Mouse (Mus musculus): ENCODE measurements around the gene Ephx1. TPM values are rescaled to one million over a fixed set of nuclear protein-coding genes. Genes with fewer than 3 reads are reported as not detected.

The Ephx1 gene
- polyA plus RNA-seq, 1 experiment = 37.7 TPM

DNA sequence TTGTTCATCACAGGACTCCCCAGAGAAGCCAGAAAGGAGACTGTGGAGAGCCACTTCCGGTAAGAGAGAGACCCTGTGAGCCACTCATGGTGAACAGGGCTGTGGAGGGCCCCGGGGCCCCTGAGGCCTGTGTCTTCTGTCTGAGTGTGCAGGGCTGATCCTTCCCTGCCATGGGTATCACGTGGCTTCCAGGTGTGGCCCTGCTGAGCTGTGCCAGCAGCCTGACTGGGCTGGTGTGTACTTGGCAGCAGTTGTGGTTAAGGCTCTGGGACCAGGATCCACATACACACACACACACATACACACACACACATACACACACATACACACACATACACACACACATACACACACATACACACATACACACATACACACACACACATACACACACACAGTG lies 62.7 kb downstream of the Ephx1 start:
- H3K27ac ChIP-seq (ENCODE audit: insufficient read depth, low read length) = no peak overlapping the region
- H3K4me3 ChIP-seq (ENCODE audit: insufficient read depth, low read length) = no peak overlapping the region
- no peaks in the 10 kb centered on the region for H3K4me1 ChIP-seq (ENCODE audit: control insufficient read depth, insufficient read depth, low read length)
- no peak for TF ChIP-seq CTCF (IDR thresholded peaks at IDR 0.05; ENCODE audit: extremely low read depth, insufficient read depth, low read length)
- no peak for TF ChIP-seq POLR2A (IDR thresholded peaks at IDR 0.05; ENCODE audit: extremely low read depth, insufficient read depth, low read length)

DNA sequence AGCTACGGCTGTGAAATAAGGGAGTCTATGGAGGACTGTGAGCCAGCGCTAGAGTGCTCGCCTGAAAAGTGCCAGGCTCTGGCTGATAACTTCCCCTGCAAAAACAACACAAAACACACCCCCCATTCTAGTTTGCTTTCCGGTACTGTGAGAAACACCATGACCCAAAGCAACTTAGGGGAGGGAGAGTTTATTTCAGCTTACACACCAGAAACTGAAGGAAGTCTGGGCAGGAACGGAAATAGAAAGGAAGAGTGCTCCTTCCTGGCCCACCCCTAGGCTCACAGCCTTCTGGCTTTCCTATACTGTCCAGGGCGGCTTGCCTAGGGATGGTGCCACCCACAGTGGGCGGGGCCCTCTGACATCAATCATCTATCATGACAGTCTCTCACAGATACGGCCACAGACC lies 63.7 kb downstream of the Ephx1 start:
- H3K4me3 ChIP-seq (ENCODE audit: insufficient read depth, low read length) = no peak overlapping the region
- H3K4me1 ChIP-seq (ENCODE audit: control insufficient read depth, insufficient read depth, low read length) = no peaks in the 10 kb centered on the region
- no peak overlapping the region for H3K27ac ChIP-seq (ENCODE audit: insufficient read depth, low read length)
- no peak for TF ChIP-seq CTCF (IDR thresholded peaks at IDR 0.05; ENCODE audit: extremely low read depth, insufficient read depth, low read length)
- no peak for TF ChIP-seq POLR2A (IDR thresholded peaks at IDR 0.05; ENCODE audit: extremely low read depth, insufficient read depth, low read length)

DNA sequence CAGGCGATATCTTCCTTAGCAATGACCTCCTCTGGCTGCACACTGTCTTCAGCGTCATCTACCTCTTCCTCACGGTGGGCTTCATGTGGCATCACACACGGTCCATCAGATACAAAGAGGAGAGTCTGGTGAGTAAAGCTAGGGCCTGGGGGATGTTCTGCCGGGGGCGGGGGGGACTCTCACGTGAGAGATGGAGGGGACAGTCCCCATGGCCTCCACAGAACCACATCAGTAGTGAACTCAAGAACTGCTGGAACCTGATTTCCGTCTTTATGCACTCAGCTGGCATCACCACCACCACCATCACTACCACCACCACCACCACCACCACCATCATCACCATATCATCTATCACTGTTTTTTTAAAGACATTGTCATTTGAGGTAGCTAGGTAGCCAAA lies 64.3 kb downstream of the Ephx1 start:
- no peaks in the 10 kb centered on the region for H3K4me1 ChIP-seq (ENCODE audit: control insufficient read depth, insufficient read depth, low read length)
- TF ChIP-seq CTCF (IDR thresholded peaks at IDR 0.05; ENCODE audit: extremely low read depth, insufficient read depth, low read length) = no peak
- no peak for TF ChIP-seq POLR2A (IDR thresholded peaks at IDR 0.05; ENCODE audit: extremely low read depth, insufficient read depth, low read length)
- no peak overlapping the region for H3K27ac ChIP-seq (ENCODE audit: insufficient read depth, low read length)
- no peak overlapping the region for H3K4me3 ChIP-seq (ENCODE audit: insufficient read depth, low read length)

DNA sequence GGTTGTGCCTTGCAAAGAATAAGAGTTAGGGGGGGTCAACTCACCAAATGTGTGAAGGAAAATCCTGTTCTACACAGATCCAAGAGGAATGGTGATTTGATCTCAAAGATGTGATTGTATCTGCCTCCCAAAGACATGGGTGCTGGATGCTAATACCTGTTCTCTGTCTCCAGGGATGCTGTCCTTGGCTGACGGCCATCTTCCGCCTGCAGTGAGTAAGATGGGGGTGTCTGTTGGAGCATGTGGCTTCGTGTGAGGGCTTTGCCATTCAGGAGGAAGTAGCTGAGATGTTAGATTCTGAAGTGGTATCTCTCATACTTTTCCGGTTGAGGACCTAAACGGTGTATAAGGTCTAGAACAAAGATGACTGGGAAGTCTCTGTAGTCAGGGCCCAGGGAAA lies 67.9 kb downstream of the Ephx1 start:
- H3K4me3 ChIP-seq (ENCODE audit: insufficient read depth, low read length) = no peak overlapping the region
- H3K4me1 ChIP-seq (ENCODE audit: control insufficient read depth, insufficient read depth, low read length) = no peaks in the 10 kb centered on the region
- H3K27ac ChIP-seq (ENCODE audit: insufficient read depth, low read length) = no peak overlapping the region
- TF ChIP-seq POLR2A (IDR thresholded peaks at IDR 0.05; ENCODE audit: extremely low read depth, insufficient read depth, low read length) (no peak), CTCF (IDR thresholded peaks at IDR 0.05; ENCODE audit: extremely low read depth, insufficient read depth, low read length) (no peak)

DNA sequence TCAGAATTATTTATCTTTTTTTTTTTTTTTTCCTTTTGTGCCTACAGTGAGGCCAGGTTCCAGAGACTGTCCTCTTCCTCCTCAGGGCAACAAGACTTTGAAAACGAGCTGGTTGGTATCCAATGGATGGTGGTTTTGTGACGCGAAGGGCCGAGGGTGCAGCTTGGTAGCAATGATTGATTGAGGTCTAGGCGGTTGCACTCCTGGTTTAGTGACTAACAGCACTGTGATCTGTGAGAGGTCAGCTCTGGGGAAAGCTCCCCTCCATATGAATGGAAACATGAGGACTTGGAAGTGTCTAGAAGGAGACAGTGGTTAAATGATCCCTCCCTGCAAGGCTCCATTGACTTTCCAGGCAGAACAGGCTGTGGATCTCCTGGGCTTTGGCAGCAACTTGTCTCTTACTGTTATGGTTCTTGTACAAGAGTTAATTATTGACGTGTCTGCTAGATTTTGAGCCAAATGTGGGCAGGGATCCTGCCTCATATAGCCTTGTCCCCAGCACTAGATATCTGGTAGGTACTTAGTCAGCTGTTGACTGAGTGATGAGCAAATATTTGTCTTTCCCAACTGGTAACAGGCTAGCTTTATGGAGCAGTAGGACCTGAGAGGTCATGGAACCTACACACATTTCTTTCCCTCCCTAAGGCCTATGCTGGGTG lies 68.5 kb downstream of the Ephx1 start:
- TF ChIP-seq POLR2A (IDR thresholded peaks at IDR 0.05; ENCODE audit: extremely low read depth, insufficient read depth, low read length) (no peak), CTCF (IDR thresholded peaks at IDR 0.05; ENCODE audit: extremely low read depth, insufficient read depth, low read length) (no peak)
- no peak overlapping the region for H3K27ac ChIP-seq (ENCODE audit: insufficient read depth, low read length)

DNA sequence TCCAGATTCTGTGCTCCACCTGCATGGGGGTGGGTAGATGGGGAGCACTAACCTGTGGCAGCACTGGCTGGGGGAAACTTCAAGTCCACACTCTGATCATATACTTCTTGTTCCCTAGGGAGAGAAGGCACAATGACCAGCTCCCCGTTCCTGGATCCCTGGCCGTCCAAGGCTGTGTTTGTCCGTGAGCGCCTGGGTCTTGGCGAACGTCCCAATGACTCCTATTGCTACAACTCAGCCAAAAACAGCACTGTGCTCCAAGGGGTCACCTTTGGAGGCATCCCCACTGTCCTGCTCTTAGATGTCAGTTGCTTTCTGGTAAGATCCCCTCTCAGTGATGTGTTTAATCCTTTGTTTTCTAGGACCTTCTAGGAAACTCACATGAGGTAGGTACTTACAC lies 74.3 kb downstream of the Ephx1 start:
- TF ChIP-seq POLR2A (IDR thresholded peaks at IDR 0.05; ENCODE audit: extremely low read depth, insufficient read depth, low read length) = no peak
- TF ChIP-seq CTCF (IDR thresholded peaks at IDR 0.05; ENCODE audit: extremely low read depth, insufficient read depth, low read length) = no peak
- no peaks in the 10 kb centered on the region for H3K4me1 ChIP-seq (ENCODE audit: control insufficient read depth, insufficient read depth, low read length)
- H3K4me3 ChIP-seq (ENCODE audit: insufficient read depth, low read length) = no peak overlapping the region
- 0 out of 2 replicates have a peak overlapping the region, but pooled peaks have one; percentile 9 for H3K27ac ChIP-seq (ENCODE audit: insufficient read depth, low read length)

More for the DNA sequence above, 68.5 kb downstream of the Ephx1 start:
- Histone ChIP-seq H3K4me3 (ENCODE audit: insufficient read depth, low read length) (no peak overlapping the region), H3K4me1 (ENCODE audit: control insufficient read depth, insufficient read depth, low read length) (no peaks in the 10 kb centered on the region)

DNA sequence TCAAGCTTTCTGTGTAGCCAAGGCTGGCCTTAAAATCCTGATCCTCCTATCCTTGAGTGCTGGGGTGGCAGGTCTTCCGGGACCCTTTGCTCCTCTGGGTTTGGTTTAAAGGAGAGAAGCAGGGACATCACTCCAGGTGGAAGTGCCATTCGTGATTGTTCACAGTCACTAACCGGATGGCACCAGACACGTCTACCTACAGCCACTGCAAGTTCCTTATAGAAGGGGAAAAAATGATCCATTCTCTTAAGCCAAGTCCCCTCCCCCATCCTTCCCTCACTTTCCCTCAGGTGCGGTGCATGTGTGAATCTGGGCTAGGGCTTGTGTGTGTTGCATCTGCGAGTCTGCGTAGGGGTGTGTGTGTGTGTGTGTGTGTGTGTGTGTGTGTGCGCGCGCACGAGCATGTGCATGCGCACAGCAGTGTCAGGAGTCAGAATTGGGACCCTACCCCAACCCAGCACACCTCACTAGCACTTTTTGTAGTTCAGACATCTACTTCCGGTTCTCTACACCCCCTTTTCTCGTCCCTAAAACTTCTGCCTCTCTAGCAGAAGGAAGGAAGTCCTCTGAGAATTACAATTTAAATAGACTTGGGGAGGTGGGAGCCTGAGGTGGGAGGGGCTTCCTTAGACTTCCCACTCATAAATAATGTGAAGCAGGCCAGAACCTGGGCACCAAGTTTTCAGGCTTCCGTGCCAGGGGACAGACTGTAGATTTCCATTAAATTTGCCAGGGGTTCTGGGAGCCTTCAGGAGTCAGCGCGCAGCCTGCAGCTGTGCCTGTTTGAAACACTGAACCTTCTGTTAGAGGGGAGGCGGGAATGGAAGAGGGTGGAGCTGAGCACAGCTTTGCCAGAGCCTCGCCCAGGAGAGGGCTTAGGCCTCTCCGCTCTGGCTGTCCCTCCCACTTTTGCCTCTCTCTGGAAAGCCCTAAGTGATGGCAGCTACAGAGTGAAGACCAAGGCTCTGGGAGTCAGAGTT lies 75.4 kb downstream of the Ephx1 start:
- Histone ChIP-seq H3K27ac (ENCODE audit: insufficient read depth, low read length) (peak overlapping the region; percentile 92), H3K4me1 (ENCODE audit: control insufficient read depth, insufficient read depth, low read length) (no peaks in the 10 kb centered on the region)
- no peak for TF ChIP-seq POLR2A (IDR thresholded peaks at IDR 0.05; ENCODE audit: extremely low read depth, insufficient read depth, low read length)
- TF ChIP-seq CTCF (IDR thresholded peaks at IDR 0.05; ENCODE audit: extremely low read depth, insufficient read depth, low read length) = no peak

DNA sequence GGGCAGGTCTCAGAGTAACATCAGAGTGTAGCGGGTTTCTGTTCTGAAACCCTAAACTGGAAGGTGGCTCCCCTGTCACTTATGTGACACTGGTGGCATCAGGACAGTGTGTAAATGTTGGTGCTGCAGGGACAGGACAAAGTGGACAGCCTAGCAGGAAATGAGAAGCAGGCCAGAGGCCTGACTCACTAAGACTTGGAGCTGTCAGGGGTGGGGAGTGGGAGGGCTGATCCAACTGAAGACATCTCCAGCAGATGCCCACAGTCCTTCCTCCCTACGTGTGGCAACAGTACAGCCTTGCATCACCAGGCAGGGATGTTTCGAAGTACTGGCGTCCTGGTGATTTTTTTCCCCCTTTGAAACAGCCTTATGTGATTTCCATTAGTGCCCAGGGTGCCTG lies 76.2 kb downstream of the Ephx1 start:
- Histone ChIP-seq H3K4me1 (ENCODE audit: control insufficient read depth, insufficient read depth, low read length) (no peaks in the 10 kb centered on the region), H3K4me3 (ENCODE audit: insufficient read depth, low read length) (no peak overlapping the region), H3K27ac (ENCODE audit: insufficient read depth, low read length) (peak overlapping the region; percentile 92)
- TF ChIP-seq POLR2A (IDR thresholded peaks at IDR 0.05; ENCODE audit: extremely low read depth, insufficient read depth, low read length) = no peak
- TF ChIP-seq CTCF (IDR thresholded peaks at IDR 0.05; ENCODE audit: extremely low read depth, insufficient read depth, low read length) = no peak

More for the DNA sequence above, 75.4 kb downstream of the Ephx1 start:
- no peak overlapping the region for H3K4me3 ChIP-seq (ENCODE audit: insufficient read depth, low read length)

DNA sequence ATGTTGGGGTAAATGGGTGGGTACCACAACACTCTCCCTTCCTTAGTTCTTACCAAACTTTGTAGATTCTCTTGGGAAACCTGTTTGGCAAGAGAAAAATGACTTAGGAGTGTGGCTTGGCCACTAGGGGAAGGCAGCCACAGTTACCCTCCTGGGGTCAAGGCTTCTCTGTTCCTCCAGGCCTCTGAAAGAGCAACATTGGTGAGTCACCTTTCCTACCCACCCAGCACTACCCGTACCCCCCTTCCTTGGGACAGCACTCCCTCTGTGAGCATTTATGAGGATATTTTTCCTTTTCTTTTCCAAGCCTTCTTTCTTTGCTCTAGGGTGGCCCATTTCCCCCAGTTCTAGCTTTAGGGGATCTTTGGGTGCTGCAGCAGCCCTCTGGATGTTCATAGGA lies 76.8 kb downstream of the Ephx1 start:
- Histone ChIP-seq H3K4me3 (ENCODE audit: insufficient read depth, low read length) (no peak overlapping the region), H3K4me1 (ENCODE audit: control insufficient read depth, insufficient read depth, low read length) (no peaks in the 10 kb centered on the region), H3K27ac (ENCODE audit: insufficient read depth, low read length) (0 out of 2 replicates have a peak overlapping the region, but pooled peaks have one; percentile 92)
- no peak for TF ChIP-seq POLR2A (IDR thresholded peaks at IDR 0.05; ENCODE audit: extremely low read depth, insufficient read depth, low read length)
- TF ChIP-seq CTCF (IDR thresholded peaks at IDR 0.05; ENCODE audit: extremely low read depth, insufficient read depth, low read length) = no peak
